ENCODE assay signal across 8 mouse cellular contexts in the genomic region with DNA sequence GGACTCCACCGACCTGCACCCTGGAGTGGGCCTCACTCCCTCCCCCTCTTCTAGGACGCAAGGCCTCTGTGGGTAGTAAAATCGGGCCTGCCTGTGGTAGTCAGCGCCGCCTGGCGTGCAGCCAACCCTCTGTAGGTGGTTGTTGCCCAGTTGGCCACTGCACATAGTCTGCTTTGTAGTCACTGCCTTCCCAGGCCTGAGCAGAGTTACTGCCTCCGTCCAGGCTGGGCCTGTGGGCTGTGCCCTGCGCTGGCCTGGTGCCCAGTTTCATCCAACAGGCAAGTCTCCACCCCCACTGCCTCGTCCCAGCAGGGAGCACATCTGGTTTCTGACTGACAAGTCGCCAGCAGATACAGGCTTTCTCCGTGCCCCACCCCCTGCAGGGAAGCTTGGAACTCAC. TPM values are rescaled to one million over a fixed set of nuclear protein-coding genes. Genes with fewer than 3 reads are reported as not detected.
DNase-seq lines count a peak whose midpoint lies in the region; ATAC-seq and TF ChIP-seq lines count a peak whose summit lies in the region.

No protein-coding gene starts in this region.

- peaks cover 51% of the 10 kb centered on the region for H3K36me3 ChIP-seq in hindbrain, embryonic 13.5 days

- H3K27me3 ChIP-seq in Patski, result no peaks in the 10 kb centered on the region
- no peaks in the 10 kb centered on the region for H3K27me3 ChIP-seq in hindbrain, embryonic 13.5 days

- no peak overlapping the region; the same call in 1 of the 2 replicates for H3K9ac ChIP-seq in hindbrain, embryonic 13.5 days

- in situ Hi-C loops in Patski (cut with MboI; ENCODE audit: low pct_unique_long_range_greater_than_20kb), result loop anchor here (5.0 kb wide), 1 partner anchor 34 kb away; no protein-coding TSS in a partner anchor

- TF ChIP-seq CTCF in Patski (IDR thresholded peaks at IDR 0.05), result no peak

- H3K4me2 ChIP-seq in hindbrain, embryonic 13.5 days, result no peak overlapping the region

- CTCF ChIA-PET in Patski (lab: Charles Lee), result interaction anchor here (1.6 to 2.3 kb wide), 2 partner anchors 13 to 15 kb away, joined by 4 to 9 read pairs; no protein-coding TSS in a partner anchor

- peaks cover 34% of the 10 kb centered on the region for H3K4me1 ChIP-seq in hindbrain, embryonic 13.5 days (replicated peaks)

- peak; percentile 93 for DNase-seq in Patski (ENCODE audit: low read depth, low spot score)
- DNase-seq in cerebellum, adult 8-10 months, result peak; percentile 18
- peak; percentile 37 to 65 for DNase-seq in frontal cortex, postnatal 14 days (ENCODE audit: low spot score in 2 of 2)
- peak; percentile 57 to 74 for DNase-seq in layer of hippocampus, postnatal 10 days (ENCODE audit: low spot score in 2 of 2)
- peak; percentile 70 for DNase-seq in lung, postnatal 10 days
- DNase-seq in skeletal muscle tissue, adult 2 months (ENCODE audit: low read depth, low spot score), result peak; percentile 41
- DNase-seq in natural killer cell, adult 2 months (ENCODE audit: low spot score in 2 of 2), result no peak

- H3K27ac ChIP-seq in hindbrain, embryonic 13.5 days, result 0 out of 2 replicates have a peak overlapping the region, but pooled peaks have one; percentile 12

- 35% methylated on average over 11 of the region's 11 CpGs for WGBS in hindbrain, embryonic 13.5 days

- POLR2A ChIA-PET in Patski (lab: Charles Lee), result no interaction called here

- no peaks in the 10 kb centered on the region for H3K9me3 ChIP-seq in hindbrain, embryonic 13.5 days

- no peak overlapping the region for H3K4me3 ChIP-seq in hindbrain, embryonic 13.5 days

- peak; percentile 86 for ATAC-seq in Patski
- ATAC-seq in hindbrain, embryonic 13.5 days (ENCODE audit: low FRiP score), result peak; percentile 59

RNA-seq across cellular contexts. Expression of a gene that starts 54.8 kb away (rescaled TPM):
- 28.3 TPM for polyA plus RNA-seq in Patski (2021)
- 18.5 and 19.8 TPM in 2 replicates for polyA plus RNA-seq in hindbrain, embryonic 13.5 days (2015; fragmentation: Nextera tagmentation; extraction: Ambion mirVana)
- total RNA-seq in layer of hippocampus, postnatal 10 days (2021), result 10 to 100 TPM; 35.5 to 35.8 TPM

Comparison
In these comparisons a context has a peak if more than half of its experiments do, and no peak if none do; other contexts are left out.
1. DNase-seq: peak in Patski (single experiment), cerebellum, adult 8-10 months (single experiment), frontal cortex, postnatal 14 days (2 of 2), layer of hippocampus, postnatal 10 days (2 of 2), lung, postnatal 10 days (single experiment) and skeletal muscle tissue, adult 2 months (single experiment); none in natural killer cell, adult 2 months (0 of 2).